Mouse (Mus musculus) forebrain, embryonic 14.5 days (tissue): ENCODE measurements at regions not wholly inside any gene's neighbourhood (a gene's known extent, or its start where the extent isn't known, plus 50 kb on each side); places are given as distances from the start of the nearest gene placed in this dataset.
"Not testable (repeated sequence)": the region's sequence is repeated elsewhere in the genome, so short reads cannot be mapped to it uniquely, and the experiment has no call there.

ENCODE experiments used
- ATAC-seq: fragments of 200-750 bp; cut with Nextera tagmentation; 2 replicates; pipeline ENCODE4 v1.8.0; 2017; ENCODE audit warnings: mild to moderate bottlenecking, moderate library complexity
- DNase-seq: peaks from one replicate; pipeline ENCODE4 v3.0.0-alpha.2; 2015; ENCODE audit warnings: low spot score
- H3K27ac ChIP-seq: fragments of 300-500 bp; sonication (generic); 2 replicates; pipeline ENCODE4 v1.5.1; 2014; ENCODE audit warnings: low read depth, mild to moderate bottlenecking, control low read depth, low read length, moderate library complexity
- H3K27me3 ChIP-seq: fragments of 300-500 bp; sonication (generic); replicated peaks from 2 replicates; pipeline ENCODE4 v1.6.1; 2014; ENCODE audit warnings: low read length, control low read depth, mixed read lengths; ENCODE audit not compliant: control insufficient read depth, insufficient read depth
- H3K36me3 ChIP-seq: fragments of 300-500 bp; sonication (generic); 2 replicates; pipeline ENCODE4 v1.6.1; 2014; ENCODE audit warnings: low read length, control low read depth; ENCODE audit not compliant: control insufficient read depth, insufficient read depth
- H3K4me1 ChIP-seq: fragments of 300-500 bp; sonication (generic); 2 replicates; pipeline ENCODE4 v1.6.1; 2014; ENCODE audit warnings: antibody characterized with exemption, low read length, control low read depth; ENCODE audit not compliant: control insufficient read depth, insufficient read depth
- H3K4me2 ChIP-seq: fragments of 300-500 bp; sonication (generic); 2 replicates; pipeline ENCODE4 v1.6.1; 2014; ENCODE audit warnings: mild to moderate bottlenecking, control low read depth, low read length
- H3K4me3 ChIP-seq: fragments of 300-500 bp; sonication (generic); 2 replicates; pipeline ENCODE4 v1.5.1; 2014; ENCODE audit warnings: low read depth, low read length, control low read depth
- H3K9ac ChIP-seq: fragments of 300-500 bp; sonication (generic); 2 replicates; pipeline ENCODE4 v1.6.1; 2014; ENCODE audit warnings: mild to moderate bottlenecking, low read length, control low read depth, moderate library complexity
- H3K9me3 ChIP-seq: fragments of 300-500 bp; sonication (generic); replicated peaks from 2 replicates; pipeline ENCODE4 v1.6.1; 2016; ENCODE audit warnings: low read length, control low read depth, mixed read lengths; ENCODE audit not compliant: control insufficient read depth
- WGBS: fragments of 180-500 bp; shearing (Covaris S2); extraction: QIAGEN DNeasy Blood & Tissue Kit; methylation state at CpG from one replicate; pipeline ENCODE4 v1.1.7; 2014; 5-methylcytosine and 5-hydroxymethylcytosine counted together

GRCm38 (mm10) chr17:82432678-82433077, 694.5 kb upstream of the Slc8a1 start:
- Histone ChIP-seq H3K4me1 (no peaks in the 10 kb centered on the region), H3K9ac (no peak overlapping the region), H3K4me3 (no peak overlapping the region), H3K27me3 (no peaks in the 10 kb centered on the region), H3K9me3 (no peaks in the 10 kb centered on the region), H3K4me2 (no peak overlapping the region), H3K36me3 (no peaks in the 10 kb centered on the region), H3K27ac (no peak overlapping the region)
- DNase-seq (no peak), ATAC-seq (no peak)
- 28% methylated on average over 3 of the region's 3 CpGs for WGBS

DNA sequence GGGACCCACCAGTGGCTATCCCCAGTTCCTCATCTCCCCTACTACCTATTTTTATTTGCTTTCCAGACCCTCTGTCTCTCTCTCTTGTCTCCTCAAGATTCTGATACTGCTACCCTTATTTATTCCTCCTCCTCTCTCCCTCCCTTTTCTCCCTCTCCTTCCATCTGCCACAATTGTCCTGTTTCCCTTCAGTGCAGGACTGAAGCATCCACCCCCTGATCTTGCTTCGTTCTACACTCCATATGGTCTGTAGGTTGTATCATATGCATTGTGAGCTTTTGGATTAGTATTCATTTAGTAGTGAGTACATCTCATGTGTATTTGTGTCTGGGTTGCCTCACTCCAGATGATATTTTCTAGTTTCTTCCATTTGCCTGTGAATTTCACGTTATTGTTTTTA, 670.1 kb upstream of the Slc8a1 start:
- H3K27ac ChIP-seq = no peak overlapping the region
- no peaks in the 10 kb centered on the region for H3K27me3 ChIP-seq
- no peaks in the 10 kb centered on the region for H3K9me3 ChIP-seq
- no peak overlapping the region for H3K4me3 ChIP-seq
- no peak for ATAC-seq
- no peaks in the 10 kb centered on the region for H3K36me3 ChIP-seq
- no peak overlapping the region for H3K9ac ChIP-seq
- no peak for DNase-seq
- no peak overlapping the region for H3K4me2 ChIP-seq
- no peaks in the 10 kb centered on the region for H3K4me1 ChIP-seq
- 96% methylated on average over 2 of the region's 2 CpGs for WGBS

DNA sequence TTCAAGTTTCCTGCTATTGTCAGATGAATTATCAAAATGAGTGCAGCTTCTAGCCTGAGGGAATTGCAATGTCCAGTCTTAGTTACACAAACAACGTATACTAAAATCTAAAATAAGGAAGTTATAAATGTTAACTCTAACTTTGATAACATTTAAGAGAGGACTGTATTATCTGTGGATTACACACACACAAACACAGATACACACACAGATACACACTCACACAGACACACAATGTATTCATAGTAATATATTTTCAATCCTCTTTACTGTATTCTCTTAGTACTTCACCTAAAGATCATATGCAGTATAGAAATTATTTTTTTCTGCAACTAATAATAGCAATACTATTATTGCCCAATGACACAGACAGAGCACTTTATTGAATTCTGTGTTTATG, 661.2 kb upstream of the Slc8a1 start:
- H3K4me3 ChIP-seq = no peak overlapping the region
- no peak for DNase-seq
- no peaks in the 10 kb centered on the region for H3K4me1 ChIP-seq
- H3K36me3 ChIP-seq = no peaks in the 10 kb centered on the region
- H3K9me3 ChIP-seq = no peaks in the 10 kb centered on the region
- no peaks in the 10 kb centered on the region for H3K27me3 ChIP-seq
- H3K9ac ChIP-seq = no peak overlapping the region
- no peak overlapping the region for H3K4me2 ChIP-seq
- 89% methylated on average over 1 of the region's 1 CpGs for WGBS
- H3K27ac ChIP-seq = no peak overlapping the region
- ATAC-seq = no peak

- H3K27ac ChIP-seq, H3K9ac ChIP-seq, H3K9me3 ChIP-seq, ATAC-seq, H3K27me3 ChIP-seq, H3K4me3 ChIP-seq, H3K4me2 ChIP-seq, H3K36me3 ChIP-seq, DNase-seq, H3K4me1 ChIP-seq: not testable (repeated sequence)
- WGBS = 85% methylated on average over 4 of the region's 11 CpGs
Observed at GRCm38 (mm10) chr17:82379371-82379770, 641.2 kb upstream of the Slc8a1 start.

DNA sequence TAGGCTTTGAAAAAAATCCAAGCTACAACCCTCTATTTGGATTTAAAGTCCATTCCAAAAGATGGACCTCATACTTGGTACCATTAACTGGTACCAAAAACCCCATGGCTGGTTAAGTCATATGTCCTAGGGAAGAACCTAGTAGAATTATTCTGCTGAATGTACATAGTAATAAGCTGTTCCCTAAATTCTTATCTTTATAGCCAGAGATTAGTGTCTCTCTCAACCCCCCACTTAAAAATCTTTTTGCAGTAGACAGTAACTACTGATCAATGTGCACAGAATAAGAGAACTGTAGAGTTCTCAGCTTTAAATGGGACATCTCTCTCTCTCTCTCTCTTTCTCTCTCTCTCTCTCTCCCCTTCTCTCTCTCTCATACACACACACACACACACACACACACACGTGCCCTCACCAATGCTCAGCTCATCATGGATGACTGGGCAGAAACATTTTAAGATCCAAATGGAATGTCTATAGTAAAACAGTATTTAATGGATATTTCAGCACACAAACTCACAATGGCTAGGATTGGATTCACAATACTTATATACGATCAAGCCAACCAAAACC, 640.2 kb upstream of the Slc8a1 start:
- Histone ChIP-seq H3K4me1 (no peaks in the 10 kb centered on the region), H3K27ac (no peak overlapping the region), H3K4me3 (no peak overlapping the region), H3K27me3 (no peaks in the 10 kb centered on the region), H3K9me3 (no peaks in the 10 kb centered on the region), H3K4me2 (no peak overlapping the region), H3K36me3 (no peaks in the 10 kb centered on the region), H3K9ac (no peak overlapping the region)
- WGBS = 92% methylated on average over 2 of the region's 2 CpGs
- ATAC-seq (no peak), DNase-seq (no peak)

DNA sequence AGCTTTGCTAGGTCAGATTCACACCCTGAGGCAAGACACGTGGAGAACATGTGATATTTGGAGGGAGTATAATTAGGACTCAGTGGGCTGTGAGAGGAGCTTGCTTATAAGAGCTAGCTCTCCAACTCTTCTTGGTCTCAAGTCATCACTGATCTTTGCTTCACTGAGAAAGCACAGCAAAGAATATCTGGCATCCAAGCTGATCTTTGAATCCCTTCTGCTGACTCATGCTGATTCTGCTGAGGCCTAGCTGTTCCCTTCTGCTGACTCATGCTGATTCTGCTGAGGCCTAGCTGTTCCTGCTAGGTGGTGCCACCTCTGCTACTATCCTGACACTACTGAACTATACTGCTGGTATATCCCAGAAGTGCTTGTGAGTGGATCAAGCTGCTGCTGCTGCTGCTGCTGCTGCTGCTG, 639.0 kb upstream of the Slc8a1 start:
- Histone ChIP-seq H3K27me3 (no peaks in the 10 kb centered on the region), H3K36me3 (no peaks in the 10 kb centered on the region), H3K4me1 (no peaks in the 10 kb centered on the region), H3K4me2 (no peak overlapping the region), H3K9me3 (no peaks in the 10 kb centered on the region), H3K4me3 (no peak overlapping the region), H3K9ac (no peak overlapping the region), H3K27ac (no peak overlapping the region)
- no peak for DNase-seq
- no peak for ATAC-seq
- 74% methylated on average over 1 of the region's 1 CpGs for WGBS

GRCm38 (mm10) chr17:82367876-82368275, 629.7 kb upstream of the Slc8a1 start:
- no peaks in the 10 kb centered on the region for H3K36me3 ChIP-seq
- no peak overlapping the region for H3K9ac ChIP-seq
- H3K27me3 ChIP-seq = no peaks in the 10 kb centered on the region
- no peak overlapping the region for H3K27ac ChIP-seq
- no peaks in the 10 kb centered on the region for H3K9me3 ChIP-seq
- H3K4me1 ChIP-seq = no peaks in the 10 kb centered on the region
- H3K4me2 ChIP-seq = no peak overlapping the region
- DNase-seq (no peak), ATAC-seq (no peak)
- no peak overlapping the region for H3K4me3 ChIP-seq

DNA sequence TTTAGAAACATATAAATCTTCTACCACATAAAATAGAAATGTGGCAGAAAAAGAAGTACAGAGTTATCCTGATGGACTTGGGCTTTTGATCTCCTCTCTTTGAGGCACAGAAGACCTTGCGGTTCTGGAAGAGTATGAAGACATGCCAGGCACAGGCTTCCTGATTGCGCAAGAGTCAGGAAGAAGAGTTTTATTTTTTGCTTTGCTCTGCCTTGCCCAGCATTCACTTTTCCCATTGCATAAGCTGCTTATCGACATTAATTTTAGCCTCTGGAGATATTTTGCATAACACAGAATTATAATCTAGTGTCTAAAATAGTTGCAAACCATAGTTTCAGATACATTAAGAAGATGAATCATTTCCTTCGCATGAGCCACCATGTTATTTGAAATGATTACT, 627.8 kb upstream of the Slc8a1 start:
- Histone ChIP-seq H3K4me3 (no peak overlapping the region), H3K27me3 (no peaks in the 10 kb centered on the region), H3K27ac (no peak overlapping the region), H3K4me1 (no peaks in the 10 kb centered on the region), H3K9ac (no peak overlapping the region), H3K36me3 (no peaks in the 10 kb centered on the region), H3K4me2 (no peak overlapping the region), H3K9me3 (no peaks in the 10 kb centered on the region)
- DNase-seq (no peak), ATAC-seq (no peak)
- 88% methylated on average over 4 of the region's 4 CpGs for WGBS

DNA sequence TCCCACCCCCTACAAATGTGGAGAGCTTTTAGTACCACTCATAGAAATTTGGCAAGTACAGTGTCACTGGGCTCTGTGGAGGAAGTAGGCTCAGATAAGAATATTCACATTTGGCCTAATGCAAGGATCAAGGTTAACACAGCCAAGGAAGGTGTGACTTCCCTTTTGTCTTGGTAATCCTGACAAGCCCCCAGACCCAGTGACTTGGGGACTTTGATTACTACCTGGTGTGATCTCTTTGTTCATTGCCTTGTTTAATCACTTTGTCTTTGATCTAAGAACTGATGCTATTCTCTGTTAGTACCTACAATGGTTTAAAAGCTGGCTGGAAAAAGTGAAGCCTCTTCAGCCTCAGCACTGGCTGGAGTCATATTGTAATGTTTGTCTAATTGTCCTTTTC, 610.5 kb upstream of the Slc8a1 start:
- no peaks in the 10 kb centered on the region for H3K27me3 ChIP-seq
- DNase-seq (no peak), ATAC-seq (no peak)
- no peaks in the 10 kb centered on the region for H3K9me3 ChIP-seq
- H3K9ac ChIP-seq = no peak overlapping the region
- no peaks in the 10 kb centered on the region for H3K36me3 ChIP-seq
- H3K4me2 ChIP-seq = no peak overlapping the region
- H3K4me3 ChIP-seq = no peak overlapping the region
- no peaks in the 10 kb centered on the region for H3K4me1 ChIP-seq
- no peak overlapping the region for H3K27ac ChIP-seq
